Mouse (Mus musculus) cerebellum, adult 2 months (tissue): ENCODE measurements around the gene Rassf4. TPM values are rescaled to one million over a fixed set of nuclear protein-coding genes. Genes with fewer than 3 reads are reported as not detected.

Experiments
- DNase-seq, 2 experiments: peaks; one replicate each; pipeline ENCODE4 v3.0.0; 2021
- H3K27ac ChIP-seq: fragments of 200-500 bp; 2 replicates; pipeline ENCODE4 v1.5.1; 2012; ENCODE audit warnings: low read length, control low read depth, inconsistent platforms; ENCODE audit not compliant: insufficient read depth
- H3K27me3 ChIP-seq: fragments of 200-500 bp; 2 replicates; pipeline ENCODE4 v1.6.1; 2012; ENCODE audit warnings: inconsistent platforms, mild to moderate bottlenecking, low read length, moderate library complexity; ENCODE audit not compliant: control insufficient read depth, insufficient read depth
- H3K4me1 ChIP-seq: fragments of 200-500 bp; 2 replicates; pipeline ENCODE4 v1.6.1; 2011; ENCODE audit warnings: low read length; ENCODE audit not compliant: control insufficient read depth, insufficient read depth
- H3K4me3 ChIP-seq: fragments of 200-500 bp; replicated peaks from 2 replicates; pipeline ENCODE3; 2011; ENCODE audit warnings: mild to moderate bottlenecking, low read depth, low read length, control low read depth; ENCODE audit not compliant: insufficient read depth
- CTCF ChIP-seq: fragments of 200-500 bp; IDR thresholded peaks from 2 replicates; pipeline ENCODE4 v1.5.1; 2011; ENCODE audit warnings: low read depth, mild to moderate bottlenecking, control low read depth, low read length, moderate library complexity, borderline replicate concordance; ENCODE audit not compliant: insufficient read depth
- POLR2A ChIP-seq: fragments of 200-500 bp; IDR thresholded peaks from 2 replicates; pipeline ENCODE4 v1.6.1; 2011; ENCODE audit warnings: low read length, control low read depth, borderline replicate concordance; ENCODE audit not compliant: insufficient read depth
- WGBS: fragments of 180-500 bp; shearing (Covaris S2); methylation state at CpG from one replicate; pipeline ENCODE4 v1.1.7; 2018; 5-methylcytosine and 5-hydroxymethylcytosine counted together
- polyA plus RNA-seq: library from polyadenylated mRNA; depleted of rRNA; stranded (reverse); fragments of >200 nt; gene quantifications from 2 replicates; pipeline ENCODE4 v1.2.3, GENCODE M21; 2012; rRNA removed

The Rassf4 gene
- polyA plus RNA-seq: 10.3 and 12.9 TPM in 2 replicates

DNA sequence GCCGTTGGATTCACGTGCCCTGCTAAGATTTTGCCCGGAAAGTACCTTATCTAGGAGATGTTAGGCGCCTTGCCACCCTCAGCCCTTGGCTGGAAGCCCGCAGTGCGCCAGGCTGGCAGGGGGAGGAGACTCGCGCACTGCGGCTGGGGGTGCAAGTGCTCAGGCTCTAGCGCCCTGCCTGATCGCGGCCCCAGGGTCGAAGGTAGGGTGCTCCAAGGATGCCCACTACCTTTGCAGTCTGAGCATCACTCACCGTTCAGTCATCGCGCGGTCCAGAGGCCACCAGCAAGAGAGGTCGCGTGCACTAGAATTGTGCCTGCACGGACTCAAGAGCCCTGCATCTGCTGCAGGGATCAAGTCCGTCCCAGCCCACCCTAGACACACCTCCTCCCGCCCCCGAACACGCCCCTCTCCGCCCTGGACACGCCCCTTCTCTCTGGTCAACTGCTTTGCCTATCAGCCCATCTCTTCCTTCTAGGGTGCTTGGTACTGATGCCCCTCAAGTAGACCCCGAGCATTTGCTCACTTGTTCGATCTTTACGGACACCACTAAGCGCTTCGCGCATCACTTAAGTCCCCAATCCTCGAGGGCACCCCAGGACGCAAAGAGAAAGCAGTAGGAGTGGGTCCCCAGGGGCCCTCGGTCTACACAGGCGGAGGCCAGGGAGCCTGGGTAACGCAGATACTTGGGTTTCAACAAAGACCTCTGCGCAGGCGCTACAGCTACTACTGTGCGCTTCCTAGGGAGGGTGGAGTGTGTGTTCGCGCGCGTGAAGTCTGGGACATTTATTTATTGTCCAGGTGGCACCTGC is at the start of gene Rassf4:
Gene Rassf4, minus strand, starts transcription at position 482 of the 812 bp plus-strand sequence.
- no peaks in the 10 kb centered on the region; the same call in 1 of the 2 replicates for H3K27me3 ChIP-seq
- under 1% methylated on average over 44 of the region's 44 CpGs for WGBS
- peak; percentile 59 to 68 for DNase-seq
- 0 out of 2 replicates have a peak, but pooled peaks cover 6% of the 10 kb centered on the region for H3K4me1 ChIP-seq
- H3K4me3 ChIP-seq: peak within 1 kb of the TSS; percentile 71
- TF ChIP-seq POLR2A (no peak), CTCF (no peak)
- no peak within 1 kb of the TSS for H3K27ac ChIP-seq

DNA sequence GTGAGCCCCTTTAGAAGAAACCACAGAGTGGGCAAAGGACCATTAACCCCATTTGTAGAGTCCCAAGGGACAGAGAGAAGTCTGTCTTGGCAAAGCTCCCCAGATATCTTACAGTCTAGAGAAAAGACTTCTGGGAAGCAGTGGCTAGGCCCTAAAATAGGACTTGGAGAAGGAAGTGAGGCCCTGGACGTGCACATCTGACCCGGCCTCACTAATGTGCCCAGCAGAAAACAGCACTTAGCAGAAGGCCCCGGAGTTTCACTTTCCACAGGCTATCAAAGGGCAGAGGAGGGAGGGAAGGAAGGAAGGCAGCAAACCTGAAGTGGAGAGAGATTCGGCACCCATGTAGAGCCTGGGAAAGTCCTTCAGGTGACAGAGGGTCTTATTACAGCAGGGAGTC is 45.2 kb upstream of the Rassf4 start:
- Histone ChIP-seq H3K4me3 (no peak overlapping the region), H3K27ac (no peak overlapping the region), H3K4me1 (no peaks in the 10 kb centered on the region), H3K27me3 (no peaks in the 10 kb centered on the region; the same call in 1 of the 2 replicates)
- WGBS: 70% methylated on average over 4 of the region's 4 CpGs
- DNase-seq: no peak
- TF ChIP-seq POLR2A: no peak
- TF ChIP-seq CTCF: no peak

DNA sequence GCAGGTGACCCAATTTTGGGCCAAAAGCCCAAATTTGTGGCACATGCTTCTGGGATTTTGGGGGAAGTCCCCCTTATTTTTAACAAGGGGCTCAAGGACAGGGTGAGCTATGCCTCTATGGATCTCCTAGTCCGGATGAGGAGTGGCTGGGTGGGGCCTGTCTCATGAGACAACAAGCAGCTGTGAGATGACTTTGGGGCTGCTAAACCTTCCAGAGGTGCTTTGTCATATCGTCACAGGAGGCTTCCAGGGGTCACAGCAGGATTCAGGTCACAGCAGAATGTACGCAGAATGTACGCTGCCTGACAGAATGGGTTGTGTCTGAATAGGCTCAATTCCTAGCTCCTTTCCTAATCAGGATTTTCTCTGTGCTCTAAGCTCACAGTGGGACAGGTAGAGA is 44.6 kb upstream of the Rassf4 start:
- 89% methylated on average over 4 of the region's 4 CpGs for whole genome bisulfite sequencing
- Histone ChIP-seq H3K27me3 (no peaks in the 10 kb centered on the region; the same call in 1 of the 2 replicates), H3K4me1 (no peaks in the 10 kb centered on the region), H3K4me3 (no peak overlapping the region), H3K27ac (no peak overlapping the region)
- no peak for DNase-seq
- no peak for TF ChIP-seq POLR2A
- no peak for TF ChIP-seq CTCF

DNA sequence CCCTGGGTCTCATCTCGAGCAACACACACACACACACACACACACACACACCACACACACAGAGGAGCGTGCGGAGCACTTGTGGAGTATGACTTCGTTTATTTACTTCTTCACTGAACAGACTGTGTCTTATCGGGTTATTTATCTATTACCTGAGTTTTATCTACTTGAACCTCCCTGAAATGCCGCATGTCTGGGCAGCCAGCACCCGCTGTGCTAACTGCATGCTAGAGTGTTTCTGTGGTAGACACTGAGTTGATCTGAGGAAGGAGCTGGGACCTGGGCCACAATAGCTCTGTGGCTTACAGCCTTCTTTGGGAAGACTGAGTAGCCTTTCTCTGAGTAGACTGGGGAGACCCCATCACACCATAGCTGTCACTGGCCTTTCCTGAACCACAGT is 44.1 kb upstream of the Rassf4 start:
- Histone ChIP-seq H3K27me3 (no peaks in the 10 kb centered on the region; the same call in 1 of the 2 replicates), H3K27ac (no peak overlapping the region)
- 92% methylated on average over 7 of the region's 7 CpGs for WGBS

DNA sequence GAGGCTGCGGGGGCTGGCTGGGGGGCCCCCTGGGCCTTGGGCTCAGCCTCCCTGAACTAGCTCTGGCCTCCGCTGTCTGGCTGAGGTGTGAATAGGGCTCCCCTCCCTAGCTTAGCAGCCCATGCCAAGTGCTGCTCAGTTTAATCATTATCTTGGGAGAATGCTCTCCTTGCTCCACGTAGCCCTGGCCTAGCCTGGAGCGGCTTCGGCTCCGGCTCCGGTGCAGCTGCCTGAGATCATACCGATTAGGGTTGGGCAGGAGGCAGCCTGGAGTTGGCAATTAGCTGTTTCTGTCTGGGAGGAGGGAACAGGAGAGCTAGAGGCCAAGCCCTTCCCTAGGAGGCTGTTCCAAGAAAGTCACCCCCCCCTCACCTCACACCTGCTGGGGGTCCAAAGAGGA is 42.9 kb upstream of the Rassf4 start, which contains the start of gene Tmem72:
Gene Tmem72, minus strand, starts transcription at position 248 of the 400 bp plus-strand sequence.
- 24% methylated on average over 8 of the region's 8 CpGs for WGBS
- no peak for DNase-seq
- no peaks in the 10 kb centered on the region for H3K4me1 ChIP-seq
- no peaks in the 10 kb centered on the region; the same call in 1 of the 2 replicates for H3K27me3 ChIP-seq
- H3K4me3 ChIP-seq: no peak within 1 kb of the TSS
- no peak for TF ChIP-seq POLR2A
- TF ChIP-seq CTCF: no peak
- H3K27ac ChIP-seq: no peak within 1 kb of the TSS

More for the DNA sequence above, 44.1 kb upstream of the Rassf4 start:
- no peak overlapping the region for H3K4me3 ChIP-seq
- H3K4me1 ChIP-seq: no peaks in the 10 kb centered on the region
- no peak for DNase-seq
- TF ChIP-seq CTCF (no peak), POLR2A (no peak)

DNA sequence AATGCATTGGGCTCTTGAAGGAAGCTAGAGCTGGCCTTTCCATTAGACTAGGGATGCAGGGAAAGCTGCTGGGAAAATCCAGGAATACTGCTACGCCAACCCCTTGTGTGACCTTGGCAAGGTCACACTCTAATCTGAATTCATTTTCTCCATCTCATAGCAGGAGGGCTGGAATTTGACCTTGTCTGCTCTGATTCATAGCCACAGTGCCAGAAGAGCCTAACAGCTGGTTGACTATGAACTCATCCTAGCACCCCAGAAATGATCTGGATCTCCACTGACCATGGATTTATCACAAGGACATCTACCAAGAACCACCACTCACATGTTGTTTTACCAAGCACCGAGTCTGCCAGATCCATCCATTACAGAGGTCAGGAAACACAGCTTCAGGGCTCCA is 41.4 kb upstream of the Rassf4 start:
- no peak for DNase-seq
- WGBS: 82% methylated on average over 2 of the region's 2 CpGs

DNA sequence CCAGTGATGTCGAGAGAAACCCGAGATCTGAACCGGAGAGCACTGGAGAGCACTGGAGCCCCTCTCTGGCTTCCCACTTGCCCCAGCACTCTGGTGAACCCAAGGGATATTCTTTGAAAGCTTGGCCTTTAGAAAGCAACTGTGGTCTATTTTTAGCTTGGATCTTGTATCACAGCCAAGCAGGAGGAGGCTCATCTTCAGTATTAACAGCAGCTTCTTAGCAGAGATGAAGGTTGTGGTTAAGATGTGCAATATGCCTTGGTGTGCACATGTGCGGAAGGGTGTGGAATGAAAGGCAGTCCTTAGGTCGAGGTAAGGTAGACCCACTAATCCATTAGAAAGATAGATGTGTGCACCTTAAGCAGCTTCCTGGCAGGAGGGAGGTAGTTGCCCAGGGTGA is 40.8 kb upstream of the Rassf4 start:
- TF ChIP-seq POLR2A (no peak), CTCF (no peak)
- no peak for DNase-seq
- H3K4me1 ChIP-seq: no peaks in the 10 kb centered on the region
- H3K4me3 ChIP-seq: no peak overlapping the region
- no peak overlapping the region for H3K27ac ChIP-seq
- 63% methylated on average over 5 of the region's 5 CpGs for WGBS
- no peaks in the 10 kb centered on the region; the same call in 1 of the 2 replicates for H3K27me3 ChIP-seq

More for the DNA sequence above, 41.4 kb upstream of the Rassf4 start:
- TF ChIP-seq POLR2A (no peak), CTCF (no peak)
- H3K4me1 ChIP-seq: no peaks in the 10 kb centered on the region
- no peaks in the 10 kb centered on the region; the same call in 1 of the 2 replicates for H3K27me3 ChIP-seq
- no peak overlapping the region for H3K27ac ChIP-seq
- H3K4me3 ChIP-seq: no peak overlapping the region

DNA sequence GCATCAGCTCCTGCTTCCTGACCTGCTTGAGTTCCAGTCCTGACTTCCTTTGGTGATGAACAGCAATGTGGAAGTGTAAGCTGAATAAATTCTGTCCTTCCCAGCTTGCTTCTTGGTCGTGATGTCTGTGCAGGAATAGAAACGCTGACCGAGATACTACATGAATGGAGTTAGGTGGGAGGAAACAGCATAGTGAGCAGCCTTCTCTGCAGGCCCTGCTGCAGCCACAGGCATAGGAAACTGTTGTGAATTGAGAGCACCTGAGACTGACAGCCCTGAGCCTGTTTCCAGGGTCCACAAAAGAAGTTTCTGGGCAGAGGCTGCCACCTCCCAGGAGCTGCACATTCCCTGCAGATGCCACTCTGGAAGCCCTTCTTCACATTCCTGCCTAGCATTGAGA is 40.2 kb upstream of the Rassf4 start:
- DNase-seq: no peak
- Histone ChIP-seq H3K27ac (no peak overlapping the region), H3K27me3 (no peaks in the 10 kb centered on the region; the same call in 1 of the 2 replicates), H3K4me3 (no peak overlapping the region), H3K4me1 (no peaks in the 10 kb centered on the region)
- WGBS: 93% methylated on average over 3 of the region's 3 CpGs
- TF ChIP-seq CTCF (no peak), POLR2A (no peak)

DNA sequence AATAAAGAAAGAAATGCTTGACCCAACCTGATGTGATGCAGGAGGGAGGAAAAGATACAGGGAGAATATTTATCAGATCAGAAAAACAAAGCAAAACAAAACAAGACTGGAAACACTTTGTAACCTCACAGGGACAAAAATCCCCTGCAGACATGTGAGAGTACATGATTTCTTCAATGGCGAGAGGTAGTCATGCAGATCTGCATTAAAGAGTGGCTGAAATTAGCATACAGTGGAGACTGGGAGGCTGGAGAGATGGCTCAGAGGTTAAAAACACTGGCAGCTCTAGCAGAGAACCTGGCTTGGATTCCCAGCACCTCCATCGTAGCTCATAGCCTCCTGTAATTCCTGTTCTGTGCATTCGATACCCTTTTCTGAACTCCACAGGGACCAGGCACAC is 38.8 kb upstream of the Rassf4 start:
- DNase-seq: no peak
- no peak overlapping the region for H3K4me3 ChIP-seq
- 80% methylated on average over 3 of the region's 3 CpGs for WGBS
- no peaks in the 10 kb centered on the region; the same call in 1 of the 2 replicates for H3K27me3 ChIP-seq
- no peaks in the 10 kb centered on the region for H3K4me1 ChIP-seq
- no peak overlapping the region for H3K27ac ChIP-seq
- TF ChIP-seq CTCF (no peak), POLR2A (no peak)
